Mouse (Mus musculus): ENCODE data around the gene Arl1.

DNA sequence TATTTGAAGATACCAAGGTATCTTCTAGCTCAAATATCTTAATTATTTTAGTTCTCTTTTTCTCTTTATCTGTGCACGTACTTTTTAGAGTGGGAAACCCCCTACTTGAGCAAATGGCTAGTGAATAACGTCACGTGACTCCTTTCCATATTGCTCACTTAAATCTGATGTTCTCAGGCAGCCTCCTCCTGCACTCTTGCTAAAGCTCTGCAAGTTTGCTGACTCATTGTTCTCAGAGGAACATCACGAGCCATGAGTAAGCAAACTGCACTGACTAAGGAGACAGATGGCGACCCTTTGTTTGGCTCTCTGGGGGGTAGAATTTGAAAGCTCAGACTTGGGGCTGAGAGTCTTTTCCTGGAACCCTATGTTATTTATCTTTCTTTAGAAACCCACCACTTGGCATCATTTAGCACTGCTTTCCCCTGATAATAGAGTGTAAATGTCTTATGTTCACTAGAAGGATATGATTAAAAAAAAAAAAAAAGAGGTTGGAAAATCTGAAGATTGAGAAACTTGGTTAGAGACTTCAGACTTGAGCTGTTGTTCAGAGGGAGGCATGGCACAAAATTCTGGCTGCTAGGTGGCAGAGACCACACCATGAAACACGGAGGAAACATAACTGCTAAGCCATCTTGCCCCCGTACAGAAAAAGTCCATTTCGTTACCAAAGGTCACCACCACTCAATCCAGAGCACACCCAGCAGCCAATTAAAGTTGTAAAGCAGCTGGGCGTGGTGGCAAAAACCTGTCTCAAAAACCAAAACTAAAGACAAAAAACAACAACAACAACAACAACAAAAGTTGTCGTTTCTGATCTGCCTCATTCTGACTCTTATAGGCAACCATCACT, 21.8 kb upstream of the Arl1 start:
- no peak for TF ChIP-seq CTCF (IDR thresholded peaks at IDR 0.05; ENCODE audit: low read depth)
- no peak for TF ChIP-seq EP300 (IDR thresholded peaks at IDR 0.05; ENCODE audit: low read depth)

Measured in heart, postnatal 0 days (tissue).